Mouse (Mus musculus): ENCODE measurements at regions not wholly inside any gene's neighbourhood (a gene's known extent, or its start where the extent isn't known, plus 50 kb on each side); places are given as distances from the start of the nearest gene placed in this dataset.

DNA sequence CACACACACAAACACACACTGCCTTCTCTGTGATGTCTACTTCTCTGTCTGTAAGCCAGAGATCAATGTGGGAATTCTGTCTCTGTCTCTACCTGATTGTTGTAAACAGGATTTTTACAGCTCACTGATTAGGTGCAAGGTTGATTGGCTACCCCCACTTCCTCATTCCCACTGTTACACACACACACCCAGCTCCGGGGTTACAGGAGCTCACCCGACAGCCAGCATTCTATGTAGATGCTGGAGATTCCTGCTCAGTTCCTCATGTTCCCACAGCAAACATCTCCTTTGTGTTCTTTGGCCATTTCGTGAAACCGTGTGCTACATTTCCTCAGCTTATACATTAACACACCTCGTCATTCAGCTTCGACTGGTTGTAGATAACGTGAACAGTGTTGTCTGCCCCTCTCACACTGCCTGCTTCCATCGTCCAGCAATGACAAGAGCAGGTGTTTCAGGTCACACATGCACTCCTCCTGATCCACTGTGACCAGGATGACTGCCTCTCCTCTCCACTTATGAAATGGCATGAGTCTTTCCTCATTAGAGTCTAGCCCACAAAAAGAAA lies 546.6 kb downstream of the Slc16a7 start:
- WGBS (ENCODE audit: insufficient replicate concordance), result 51% methylated on average over 8 of the region's 8 CpGs
- Histone ChIP-seq H3K27ac (ENCODE audit: low read depth) (no peak overlapping the region), H3K36me3 (replicated peaks; ENCODE audit: insufficient read depth, low read length) (no peaks in the 10 kb centered on the region), H3K27me3 (ENCODE audit: insufficient read depth, low read length) (no peaks in the 10 kb centered on the region), H3K4me2 (ENCODE audit: low read depth, low read length) (no peak overlapping the region), H3K4me1 (ENCODE audit: insufficient read depth) (no peaks in the 10 kb centered on the region), H3K9ac (replicated peaks) (no peak overlapping the region), H3K9me3 (ENCODE audit: low read length) (no peaks in the 10 kb centered on the region), H3K4me3 (ENCODE audit: low read depth, low read length) (no peak overlapping the region)
- TF ChIP-seq EP300 (IDR thresholded peaks at IDR 0.05; ENCODE audit: low read depth), result no peak
- TF ChIP-seq CTCF (IDR thresholded peaks at IDR 0.05; ENCODE audit: low read depth), result no peak
- DNase-seq (no peak), ATAC-seq (no peak)

DNA sequence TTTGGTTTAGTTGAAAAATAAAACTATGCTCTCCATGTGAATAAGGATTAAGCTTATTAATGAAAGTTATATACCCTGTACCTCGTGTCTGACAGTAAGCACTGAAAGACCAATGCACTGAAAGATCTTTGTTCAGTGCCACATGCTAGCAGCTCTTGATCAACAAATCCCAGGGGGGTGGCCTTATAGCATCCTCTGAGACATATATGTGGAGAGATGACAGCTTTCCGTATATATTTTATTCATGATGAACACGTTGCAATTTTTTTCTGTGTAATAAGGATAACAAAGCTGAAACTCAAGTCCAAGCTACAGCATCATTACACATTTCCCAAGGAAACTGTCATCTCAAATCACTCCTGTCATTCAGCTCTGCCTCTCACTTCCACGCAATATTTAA lies 555.3 kb downstream of the Slc16a7 start:
- H3K9ac ChIP-seq (replicated peaks), result no peak overlapping the region
- no peak overlapping the region for H3K4me3 ChIP-seq (ENCODE audit: low read depth, low read length)
- H3K4me2 ChIP-seq (ENCODE audit: low read depth, low read length), result no peak overlapping the region
- H3K27ac ChIP-seq (ENCODE audit: low read depth), result no peak overlapping the region
- DNase-seq (no peak), ATAC-seq (no peak)
- H3K27me3 ChIP-seq (ENCODE audit: insufficient read depth, low read length), result no peaks in the 10 kb centered on the region
- no peaks in the 10 kb centered on the region for H3K36me3 ChIP-seq (replicated peaks; ENCODE audit: insufficient read depth, low read length)
- H3K4me1 ChIP-seq (ENCODE audit: insufficient read depth), result no peaks in the 10 kb centered on the region
- TF ChIP-seq EP300 (IDR thresholded peaks at IDR 0.05; ENCODE audit: low read depth) (no peak), CTCF (IDR thresholded peaks at IDR 0.05; ENCODE audit: low read depth) (no peak)
- no peaks in the 10 kb centered on the region; the same call in 1 of the 2 replicates for H3K9me3 ChIP-seq (ENCODE audit: low read length)
- 73% methylated on average over 4 of the region's 4 CpGs for WGBS (ENCODE audit: insufficient replicate concordance)

GRCm38 (mm10) chr10:124803997-124804614 lies 585.2 kb downstream of the Slc16a7 start:
- 65% methylated on average over 3 of the region's 3 CpGs for WGBS (ENCODE audit: insufficient replicate concordance)
- H3K36me3 ChIP-seq (replicated peaks; ENCODE audit: insufficient read depth, low read length), result no peaks in the 10 kb centered on the region
- H3K9me3 ChIP-seq (ENCODE audit: low read length), result no peaks in the 10 kb centered on the region
- no peaks in the 10 kb centered on the region for H3K4me1 ChIP-seq (ENCODE audit: insufficient read depth)
- H3K27me3 ChIP-seq (ENCODE audit: insufficient read depth, low read length), result no peaks in the 10 kb centered on the region
- no peak for TF ChIP-seq EP300 (IDR thresholded peaks at IDR 0.05; ENCODE audit: low read depth)
- no peak for TF ChIP-seq CTCF (IDR thresholded peaks at IDR 0.05; ENCODE audit: low read depth)
- DNase-seq, result no peak
- H3K27ac ChIP-seq (ENCODE audit: low read depth), result no peak overlapping the region
- H3K9ac ChIP-seq (replicated peaks), result no peak overlapping the region
- H3K4me2 ChIP-seq (ENCODE audit: low read depth, low read length), result no peak overlapping the region
- no peak for ATAC-seq
- H3K4me3 ChIP-seq (ENCODE audit: low read depth, low read length), result no peak overlapping the region

Measured in liver, postnatal 0 days (tissue).